Mouse (Mus musculus) c-Kit-positive CD71-positive TER-119-positive erythroid progenitor cells, embryonic 14.5 days (primary cell): Measurements from ENCODE around the gene Larp1.
A peak's percentile ranks its signal among the peaks of the same experiment; 100 is the strongest.

Experiments used
- DNase-seq: peaks from one replicate; pipeline ENCODE4 v3.0.0-alpha.2; 2013; ENCODE audit warnings: low spot score

Gene Larp1

DNA sequence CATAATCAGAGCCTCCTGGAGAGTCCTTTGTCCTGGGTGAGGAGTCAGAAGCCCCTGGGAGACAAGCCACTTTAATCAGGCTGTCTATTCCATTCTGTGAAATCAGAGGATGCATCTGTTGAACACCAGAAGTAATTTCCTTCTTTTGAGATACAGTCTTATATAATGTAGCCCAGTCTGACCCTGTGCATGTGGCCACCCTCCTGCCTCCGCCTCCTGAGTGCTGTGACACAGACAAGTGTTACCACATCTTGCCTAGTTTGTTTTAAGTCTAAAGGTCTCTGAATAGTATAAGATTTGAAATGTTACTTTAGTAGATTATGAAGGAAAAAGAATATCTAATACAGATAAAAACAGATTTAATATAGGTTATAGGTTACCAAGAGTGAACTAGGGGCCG lies 91.1 kb downstream of the Larp1 start:
- no peak for DNase-seq

DNA sequence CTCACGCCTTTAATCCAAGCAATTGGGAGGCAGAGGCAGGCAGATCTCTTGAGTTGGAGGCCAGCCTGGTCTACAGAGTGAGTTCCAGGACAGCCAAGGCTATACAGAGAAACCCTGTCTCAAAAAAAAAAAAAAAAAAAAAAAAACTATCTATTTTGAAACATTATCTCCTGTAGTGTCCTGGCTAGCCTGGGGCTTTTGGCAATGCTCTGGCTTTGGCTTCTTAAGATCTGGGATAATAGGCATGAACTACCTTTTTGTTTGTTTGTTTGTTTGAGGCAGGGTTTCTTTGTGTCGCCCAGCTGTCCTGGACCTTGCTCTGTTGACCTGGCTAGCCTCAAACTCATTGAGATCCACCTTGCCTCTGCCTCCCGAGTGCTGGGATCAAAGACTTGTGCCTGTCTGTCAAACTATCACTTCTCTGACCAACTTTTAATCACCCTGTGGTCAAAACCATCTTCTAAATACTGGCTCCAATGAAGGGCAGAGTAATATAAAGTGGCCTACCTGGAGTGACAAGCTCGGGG lies 92.4 kb downstream of the Larp1 start:
- DNase-seq = no peak

DNA sequence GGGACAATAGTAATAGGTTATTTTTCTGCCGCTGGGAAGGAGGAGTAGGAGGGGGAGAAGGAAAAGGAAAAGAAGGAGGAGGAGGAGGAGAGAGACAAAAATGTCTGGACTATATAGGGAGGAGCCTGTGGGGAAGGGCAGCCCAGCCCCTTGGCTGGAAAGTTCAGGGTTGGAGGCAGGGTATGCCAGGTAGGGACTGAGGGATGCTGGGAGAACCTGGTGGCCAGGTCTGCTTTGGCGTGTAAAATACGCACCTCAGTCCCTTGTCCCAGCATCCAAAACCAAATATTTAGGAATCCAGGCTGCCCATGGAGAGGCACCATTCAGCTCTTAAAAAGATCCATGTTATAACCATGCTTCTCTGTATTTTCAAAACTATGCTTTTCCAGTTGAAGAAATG lies 93.3 kb downstream of the Larp1 start:
- no peak for DNase-seq

DNA sequence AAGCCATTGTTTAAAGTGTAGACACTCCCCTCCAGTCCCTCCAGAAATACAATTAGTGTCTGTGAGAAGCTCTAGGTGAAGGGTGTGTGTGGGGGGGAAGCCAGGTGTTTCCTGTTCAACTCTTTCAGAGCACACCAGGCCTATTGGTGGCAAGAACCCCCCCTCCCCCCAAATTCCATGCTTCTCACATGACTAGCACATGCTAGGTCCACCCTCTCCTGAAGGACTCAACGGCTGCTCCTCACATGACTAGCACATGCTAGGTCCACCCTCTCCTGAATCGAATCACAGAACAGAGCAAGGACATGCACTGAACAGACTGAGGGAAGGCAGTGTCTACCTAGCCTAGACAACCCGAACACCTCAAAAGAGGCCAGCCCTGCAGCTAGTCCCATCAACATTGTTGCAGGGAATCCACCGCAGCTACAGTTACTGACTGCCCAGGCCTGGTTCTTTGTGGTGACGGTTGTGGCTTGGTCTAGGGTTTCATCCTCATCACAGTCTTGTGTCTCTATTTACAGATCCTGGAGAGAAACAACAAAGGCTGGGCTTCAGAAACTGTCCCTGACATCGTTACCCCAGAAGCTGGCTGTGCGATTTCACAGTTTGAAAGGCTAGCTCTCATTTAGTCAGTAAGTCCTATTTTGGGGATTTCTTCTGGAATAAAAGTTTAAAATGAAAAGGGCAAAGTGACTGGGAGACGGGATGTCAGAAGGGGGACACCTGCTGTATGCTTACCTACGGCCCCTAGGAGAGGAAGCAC lies 93.9 kb downstream of the Larp1 start:
- DNase-seq = no peak

DNA sequence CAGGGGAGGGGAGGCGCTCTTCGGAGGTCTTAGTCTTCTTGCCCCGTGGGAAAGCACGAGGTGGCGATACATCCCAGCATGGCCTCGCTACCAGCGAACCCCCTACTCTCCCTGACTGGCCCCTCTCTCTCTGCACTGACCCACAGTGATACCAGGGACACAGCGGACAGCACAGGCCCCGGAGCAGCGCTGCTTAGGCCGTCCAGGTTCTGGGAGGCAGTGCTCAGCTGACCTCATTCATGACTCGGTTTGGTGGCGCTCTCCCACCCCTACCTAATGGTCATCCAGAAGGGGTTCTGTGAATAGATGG lies 94.4 kb downstream of the Larp1 start:
- DNase-seq = no peak

DNA sequence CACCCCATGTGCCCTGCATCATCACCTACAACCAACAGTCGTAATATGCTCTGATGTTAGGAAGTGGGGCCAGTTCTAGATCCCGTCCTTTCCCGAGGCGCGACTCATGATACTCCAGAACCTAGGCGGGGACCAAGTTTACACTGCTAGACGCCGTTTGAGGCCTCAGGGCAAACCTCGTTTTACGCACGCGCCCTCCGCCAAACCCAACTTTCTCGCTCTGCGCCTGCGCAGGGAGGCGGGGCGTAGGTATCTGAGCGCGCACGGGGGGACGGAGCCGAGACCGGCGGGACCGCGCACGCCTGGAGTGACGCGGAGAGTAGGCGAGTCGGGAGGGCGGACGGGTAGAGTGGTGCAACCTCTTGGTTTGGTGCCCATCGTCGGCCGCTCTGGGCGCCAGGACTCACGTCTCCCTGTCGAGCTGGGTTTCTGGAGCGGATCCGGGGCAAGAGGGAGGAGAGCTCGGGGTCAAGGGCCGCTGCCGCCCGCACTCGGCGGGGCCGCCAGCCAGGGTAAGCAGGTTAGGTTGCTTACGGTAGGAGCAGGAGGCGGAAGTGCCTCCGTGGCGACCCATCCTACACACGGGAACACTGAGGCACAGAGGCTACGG lies 94.9 kb downstream of the Larp1 start, which contains the start of gene Cnot8:
Gene Cnot8, plus strand, starts transcription at position 457 of the 610 bp plus-strand sequence.
- DNase-seq = peak; percentile 98

DNA sequence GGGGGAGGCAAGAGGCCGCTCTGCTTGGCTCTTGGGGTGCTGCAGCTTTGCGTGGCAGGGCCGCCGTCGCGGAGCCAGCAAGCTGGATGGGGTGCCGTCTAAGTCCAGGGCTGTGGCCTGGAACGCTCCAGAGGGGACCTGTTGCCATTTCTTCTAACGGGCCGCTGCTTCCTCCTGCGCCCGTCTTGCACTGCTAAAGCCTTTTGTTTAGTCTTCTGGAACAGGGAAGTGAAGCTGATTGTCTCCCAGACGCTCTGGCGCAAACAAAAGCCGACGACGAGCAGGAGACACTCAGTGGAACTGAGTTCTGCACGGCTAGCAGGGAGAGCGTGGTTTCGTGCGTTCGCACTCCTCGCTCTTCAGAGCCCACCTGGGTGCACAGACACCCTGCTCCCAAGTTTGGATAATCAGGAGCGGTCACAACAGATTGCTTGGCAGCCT lies 95.5 kb downstream of the Larp1 start:
- no peak for DNase-seq

DNA sequence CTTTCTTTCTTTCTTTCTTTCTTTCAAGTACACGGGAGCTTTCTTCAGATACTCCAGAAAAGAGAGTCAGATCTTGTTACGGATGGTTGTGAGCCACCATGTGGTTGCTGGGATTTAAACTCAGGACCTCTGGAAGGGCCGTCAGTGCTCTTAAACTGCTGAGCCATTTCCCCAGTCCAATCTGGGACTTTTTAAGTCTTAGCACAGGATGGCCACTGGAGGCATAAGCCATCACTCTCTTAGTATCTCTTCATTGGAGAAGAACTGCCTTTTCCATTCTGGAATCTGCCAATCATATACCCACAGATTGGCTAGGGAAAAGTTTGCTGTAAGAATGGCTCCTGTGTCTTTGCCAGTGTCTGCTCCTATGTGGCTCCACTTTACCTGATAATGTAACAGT lies 98.1 kb downstream of the Larp1 start:
- no peak for DNase-seq

DNA sequence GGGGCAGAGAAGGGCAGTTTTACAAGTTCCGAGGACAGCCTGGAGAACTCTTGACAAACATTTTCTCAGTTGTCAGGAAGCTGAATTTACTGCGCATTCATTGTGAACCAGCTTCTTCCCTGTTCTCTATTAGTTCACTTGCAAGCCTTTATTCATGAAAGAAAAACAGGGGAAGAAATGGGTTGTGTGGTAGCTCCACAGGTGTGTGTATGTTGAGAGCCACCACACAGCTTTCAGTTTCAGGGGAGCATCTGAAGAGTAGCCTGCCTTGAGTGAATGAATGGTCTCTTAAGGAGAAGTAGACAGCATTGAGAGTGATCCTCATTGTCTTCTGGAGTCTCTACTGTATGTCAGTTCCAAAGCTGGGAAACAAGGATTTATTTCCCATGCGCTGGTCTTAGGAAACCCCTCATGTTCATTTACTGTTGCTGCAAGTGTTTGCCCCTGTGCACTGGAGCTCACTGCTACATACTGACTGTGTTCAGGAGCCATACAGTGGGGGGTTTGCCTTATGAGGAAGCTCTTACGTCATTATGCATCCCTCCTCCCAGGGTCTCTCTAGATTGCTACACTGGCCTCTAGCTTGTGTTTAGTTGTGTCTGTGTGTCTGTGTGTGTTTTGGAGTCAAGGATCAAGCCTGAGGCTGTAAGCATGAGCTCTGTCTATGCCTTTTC lies 98.9 kb downstream of the Larp1 start:
- DNase-seq = no peak
